ENCODE assay signal across 12 mouse cellular contexts in genomic region chr10:80668614-80669013, GRCm38 (mm10). TPM values are rescaled to one million over a fixed set of nuclear protein-coding genes. Genes with fewer than 3 reads are reported as not detected.
DNase-seq lines count a peak whose midpoint lies in the region; ATAC-seq and TF ChIP-seq lines count a peak whose summit lies in the region.
"Had no signal": no experiment of that assay in that cellular context is flagged by ENCODE, and none has a peak within 500 bp of the region (broad histone marks: within the 10 kb centered on the region; RNA-seq: fewer than 3 reads in every experiment).

No protein-coding gene starts in this region.

- TF ChIP-seq POLR2A in heart, adult 2 months (IDR thresholded peaks at IDR 0.05; ENCODE audit: insufficient read depth, low read depth, low read length): no peak

- intact Hi-C loops in heart, adult 2 months (cut with DNase I): no loop called here

- peaks cover 5% of the 10 kb centered on the region for H3K79me2 ChIP-seq in heart, adult 2 months (replicated peaks; ENCODE audit: control insufficient read depth, insufficient read depth, low read length)

- no peak overlapping the region for H3K9ac ChIP-seq in heart, adult 2 months (ENCODE audit: low read depth, low read length)
- no peak overlapping the region for H3K9ac ChIP-seq in heart, embryonic 12.5 days
- no peak overlapping the region for H3K9ac ChIP-seq in liver, embryonic 12.5 days
- H3K9ac ChIP-seq: forebrain, embryonic 12.5 days; liver, embryonic 15.5 days had no signal

- ATAC-seq in heart, embryonic 12.5 days (ENCODE audit: insufficient number of reproducible peaks, low FRiP score): no peak
- no peak for ATAC-seq in liver, embryonic 12.5 days

- no peak for TF ChIP-seq CTCF in heart, adult 2 months (IDR thresholded peaks at IDR 0.05)

- no peaks in the 10 kb centered on the region for H3K27me3 ChIP-seq in heart, adult 2 months (ENCODE audit: control insufficient read depth, insufficient read depth, low read length)
- H3K27me3 ChIP-seq in heart, embryonic 12.5 days (replicated peaks): no peaks in the 10 kb centered on the region
- H3K27me3 ChIP-seq in limb, embryonic 10.5 days (ENCODE audit: low read depth, poor library complexity, severe bottlenecking): no peaks in the 10 kb centered on the region
- no peaks in the 10 kb centered on the region for H3K27me3 ChIP-seq in liver, embryonic 12.5 days (replicated peaks)
- H3K27me3 ChIP-seq: CH12.LX; forebrain, embryonic 12.5 days; liver, embryonic 15.5 days had no signal

- H3K27ac ChIP-seq in heart, adult 2 months: peak overlapping the region; percentile 97
- no peak overlapping the region for H3K27ac ChIP-seq in heart, embryonic 12.5 days (ENCODE audit: poor library complexity, severe bottlenecking)
- H3K27ac ChIP-seq in limb, embryonic 10.5 days: no peak overlapping the region
- H3K27ac ChIP-seq in liver, embryonic 12.5 days: no peak overlapping the region
- H3K27ac ChIP-seq: forebrain, embryonic 12.5 days; liver, embryonic 15.5 days had no signal

- peaks cover 33% of the 10 kb centered on the region for H3K36me3 ChIP-seq in heart, adult 2 months (ENCODE audit: control insufficient read depth, insufficient read depth, low read length)
- H3K36me3 ChIP-seq in heart, embryonic 12.5 days: peaks cover 79% of the 10 kb centered on the region
- H3K36me3 ChIP-seq in limb, embryonic 10.5 days: peaks cover 84% of the 10 kb centered on the region
- H3K36me3 ChIP-seq in liver, embryonic 12.5 days: peaks cover 85% of the 10 kb centered on the region

- peaks cover 50% of the 10 kb centered on the region for H3K4me1 ChIP-seq in heart, adult 2 months (ENCODE audit: control insufficient read depth, insufficient read depth, low read length)
- peaks cover 61% of the 10 kb centered on the region for H3K4me1 ChIP-seq in heart, embryonic 12.5 days (replicated peaks)
- H3K4me1 ChIP-seq in limb, embryonic 10.5 days: peaks cover 58% of the 10 kb centered on the region
- H3K4me1 ChIP-seq in liver, embryonic 12.5 days: peaks cover 70% of the 10 kb centered on the region

- no peaks in the 10 kb centered on the region for H3K9me3 ChIP-seq in heart, embryonic 12.5 days (replicated peaks)
- no peaks in the 10 kb centered on the region for H3K9me3 ChIP-seq in limb, embryonic 10.5 days (replicated peaks)
- no peaks in the 10 kb centered on the region for H3K9me3 ChIP-seq in liver, embryonic 12.5 days (replicated peaks)
- H3K9me3 ChIP-seq: forebrain, embryonic 12.5 days; liver, embryonic 15.5 days had no signal

- H3K4me3 ChIP-seq in heart, adult 2 months: no peak overlapping the region
- H3K4me3 ChIP-seq in heart, embryonic 12.5 days: no peak overlapping the region
- H3K4me3 ChIP-seq in limb, embryonic 10.5 days: no peak overlapping the region
- H3K4me3 ChIP-seq in liver, embryonic 12.5 days: no peak overlapping the region
- H3K4me3 ChIP-seq: forebrain, embryonic 12.5 days; liver, embryonic 15.5 days had no signal

- H3K4me2 ChIP-seq in heart, embryonic 12.5 days: no peak overlapping the region
- no peak overlapping the region for H3K4me2 ChIP-seq in liver, embryonic 12.5 days
- H3K4me2 ChIP-seq: forebrain, embryonic 12.5 days; liver, embryonic 15.5 days had no signal

- WGBS in heart, adult 2 months: 64% methylated on average over 11 of the region's 11 CpGs
- WGBS in heart, embryonic 12.5 days: 83% methylated on average over 11 of the region's 11 CpGs
- 87% methylated on average over 11 of the region's 11 CpGs for WGBS in limb, embryonic 10.5 days
- WGBS in liver, embryonic 12.5 days (ENCODE audit: insufficient replicate concordance): 82% methylated on average over 11 of the region's 11 CpGs

- DNase-seq in heart, adult 2 months: peak; percentile 61 to 71
- peak; percentile 67 to 71 for DNase-seq in B cell, adult 2 months
- DNase-seq in cerebellum, adult 9-11 months: peak; percentile 89
- DNase-seq in kidney, postnatal 25 days: peak; percentile 60 to 88
- no peak for DNase-seq in limb, embryonic 10.5 days (ENCODE audit: low spot score)
- no peak for DNase-seq in thymus, postnatal 14 days
- DNase-seq: layer of hippocampus, adult 9-11 months had no signal

- no peak for TF ChIP-seq EP300 in heart, adult 2 months (IDR thresholded peaks at IDR 0.05; ENCODE audit: insufficient read depth, low read depth, low read length)

RNA-seq across cellular contexts. Expression of gene Mknk2, which starts 9.3 kb away (rescaled TPM):
- total RNA-seq in heart, adult 2 months (2021): 100 to 1,000 TPM; 176 to 229 TPM
- polyA plus RNA-seq in heart, adult 2 months (2012; rRNA removed): 199 and 208 TPM in 2 replicates
- polyA plus RNA-seq in heart, embryonic 12.5 days (2016; fragmentation: Nextera tagmentation; extraction: Ambion mirVana): 99.6 and 102 TPM in 2 replicates
- 137 and 153 TPM in 2 replicates for polyA plus RNA-seq in limb, embryonic 10.5 days (2016; fragmentation: Nextera tagmentation; extraction: Ambion mirVana)
- polyA plus RNA-seq in liver, embryonic 12.5 days (2016; fragmentation: Nextera tagmentation; extraction: Ambion mirVana): 124 and 125 TPM in 2 replicates

RNA-seq across cellular contexts. Expression of gene Btbd2, which starts 11.7 kb away (rescaled TPM):
- total RNA-seq in heart, adult 2 months (2021): 10 to 100 TPM; 43.7 to 44.2 TPM
- polyA plus RNA-seq in heart, adult 2 months (2012; rRNA removed): 57.3 and 60.1 TPM in 2 replicates
- 64.9 and 65.7 TPM in 2 replicates for polyA plus RNA-seq in heart, embryonic 12.5 days (2016; fragmentation: Nextera tagmentation; extraction: Ambion mirVana)
- 84.9 and 98.6 TPM in 2 replicates for polyA plus RNA-seq in limb, embryonic 10.5 days (2016; fragmentation: Nextera tagmentation; extraction: Ambion mirVana)
- 26.0 and 27.3 TPM in 2 replicates for polyA plus RNA-seq in liver, embryonic 12.5 days (2016; fragmentation: Nextera tagmentation; extraction: Ambion mirVana)

RNA-seq across cellular contexts. Expression of gene Mob3a, which starts 33.2 kb away (rescaled TPM):
- 1 to 10 TPM; 7.4 to 7.6 TPM for total RNA-seq in heart, adult 2 months (2021)
- 11.7 and 13.6 TPM in 2 replicates for polyA plus RNA-seq in heart, adult 2 months (2012; rRNA removed)
- 34.8 and 38.1 TPM in 2 replicates for polyA plus RNA-seq in heart, embryonic 12.5 days (2016; fragmentation: Nextera tagmentation; extraction: Ambion mirVana)
- polyA plus RNA-seq in limb, embryonic 10.5 days (2016; fragmentation: Nextera tagmentation; extraction: Ambion mirVana): 48.2 and 54.7 TPM in 2 replicates
- 43.9 and 45.3 TPM in 2 replicates for polyA plus RNA-seq in liver, embryonic 12.5 days (2016; fragmentation: Nextera tagmentation; extraction: Ambion mirVana)

RNA-seq across cellular contexts. Expression of gene Izumo4, which starts 33.4 kb away (rescaled TPM):
- total RNA-seq in heart, adult 2 months (2021): 1 to 10 TPM; 3.4 to 3.8 TPM
- polyA plus RNA-seq in heart, adult 2 months (2012; rRNA removed): 13.3 and 15.6 TPM in 2 replicates
- 13.2 and 18.4 TPM in 2 replicates for polyA plus RNA-seq in heart, embryonic 12.5 days (2016; fragmentation: Nextera tagmentation; extraction: Ambion mirVana)
- polyA plus RNA-seq in limb, embryonic 10.5 days (2016; fragmentation: Nextera tagmentation; extraction: Ambion mirVana): 8.6 and 10.8 TPM in 2 replicates
- polyA plus RNA-seq in liver, embryonic 12.5 days (2016; fragmentation: Nextera tagmentation; extraction: Ambion mirVana): 10.1 and 10.6 TPM in 2 replicates

RNA-seq across cellular contexts. Expression of gene Csnk1g2, which starts 46.0 kb away (rescaled TPM):
- 100 to 1,000 TPM; 117 to 130 TPM for total RNA-seq in heart, adult 2 months (2021)
- polyA plus RNA-seq in heart, adult 2 months (2012; rRNA removed): 125 and 130 TPM in 2 replicates
- 131 and 136 TPM in 2 replicates for polyA plus RNA-seq in heart, embryonic 12.5 days (2016; fragmentation: Nextera tagmentation; extraction: Ambion mirVana)
- 237 and 255 TPM in 2 replicates for polyA plus RNA-seq in limb, embryonic 10.5 days (2016; fragmentation: Nextera tagmentation; extraction: Ambion mirVana)
- polyA plus RNA-seq in liver, embryonic 12.5 days (2016; fragmentation: Nextera tagmentation; extraction: Ambion mirVana): 106 TPM in 2 replicates

Comparison
In these comparisons a context has a peak if more than half of its experiments do, and no peak if none do; other contexts are left out.
1. DNase-seq: peak in heart, adult 2 months (2 of 2), B cell, adult 2 months (2 of 2), cerebellum, adult 9-11 months (single experiment) and kidney, postnatal 25 days (2 of 2); none in limb, embryonic 10.5 days (single experiment) and thymus, postnatal 14 days (single experiment).